Mouse (Mus musculus) kidney, postnatal 0 days (tissue): ENCODE data around the gene Slc4a2. TPM values are rescaled to one million over a fixed set of nuclear protein-coding genes. Genes with fewer than 3 reads are reported as not detected.

Experiments used
- ATAC-seq: fragments of 200-750 bp; cut with Nextera tagmentation; replicated peaks from 2 replicates; pipeline ENCODE4 v1.8.0; 2017; ENCODE audit warnings: low read depth, moderate number of reproducible peaks, moderate TSS enrichment, moderate library complexity; ENCODE audit not compliant: low FRiP score
- DNase-seq: peaks from one replicate; pipeline ENCODE4 v3.0.0-alpha.2; 2016; ENCODE audit warnings: low spot score
- H3K27ac ChIP-seq: fragments of 300-500 bp; sonication (generic); 2 replicates; pipeline ENCODE4 v1.5.1; 2014; ENCODE audit warnings: mild to moderate bottlenecking
- H3K27me3 ChIP-seq: fragments of 300-500 bp; sonication (generic); 2 replicates; pipeline ENCODE4 v1.6.1; 2014; ENCODE audit warnings: low read length, mixed read lengths; ENCODE audit not compliant: insufficient read depth
- H3K36me3 ChIP-seq: fragments of 300-500 bp; sonication (generic); 2 replicates; pipeline ENCODE4 v1.6.1; 2014; ENCODE audit warnings: low read length, mixed read lengths; ENCODE audit not compliant: insufficient read depth
- H3K4me1 ChIP-seq: fragments of 300-500 bp; sonication (generic); replicated peaks from 2 replicates; pipeline ENCODE4 v1.6.1; 2014; ENCODE audit warnings: antibody characterized with exemption, low read length, mixed read lengths; ENCODE audit not compliant: insufficient read depth
- H3K4me2 ChIP-seq: fragments of 300-500 bp; sonication (generic); 2 replicates; pipeline ENCODE4 v1.6.1; 2014; ENCODE audit warnings: mild to moderate bottlenecking, low read length, moderate library complexity, mixed read lengths
- H3K4me3 ChIP-seq: fragments of 300-500 bp; sonication (generic); replicated peaks from 2 replicates; pipeline ENCODE4 v1.5.1; 2014; ENCODE audit warnings: low read depth, low read length
- H3K9ac ChIP-seq: fragments of 300-500 bp; sonication (generic); 2 replicates; pipeline ENCODE4 v1.6.1; 2014; ENCODE audit warnings: low read depth, low read length
- H3K9me3 ChIP-seq: fragments of 300-500 bp; sonication (generic); replicated peaks from 2 replicates; pipeline ENCODE4 v1.6.1; 2016; ENCODE audit warnings: low read length, inconsistent platforms, mixed read lengths
- CTCF ChIP-seq: IDR thresholded peaks from 2 replicates; pipeline ENCODE4 v1.5.1; 2016; ENCODE audit warnings: antibody characterized with exemption, low read depth, mild to moderate bottlenecking, moderate library complexity
- WGBS: fragments of 180-500 bp; shearing (Covaris S2); extraction: QIAGEN DNeasy Blood & Tissue Kit; methylation state at CpG from one replicate; pipeline ENCODE4 v1.1.7; 2014; 5-methylcytosine and 5-hydroxymethylcytosine counted together
- polyA plus RNA-seq: library from polyadenylated mRNA; unstranded; fragments of >200 nt; fragmentation: Nextera tagmentation; extraction: Ambion mirVana; gene quantifications from 2 replicates; pipeline ENCODE4 v1.2.1, GENCODE M21; 2015

Slc4a2 gene
- polyA plus RNA-seq, 1 experiment from 2014 or later = 30.8 TPM

- Histone ChIP-seq H3K9ac (no peak within 1 kb of the TSS), H3K4me1 (peaks cover 11% of the 10 kb centered on the region), H3K4me2 (no peak within 1 kb of the TSS), H3K27me3 (no peaks in the 10 kb centered on the region), H3K4me3 (no peak within 1 kb of the TSS), H3K36me3 (0 out of 2 replicates have a peak, but pooled peaks cover 6% of the 10 kb centered on the region), H3K27ac (no peak within 1 kb of the TSS), H3K9me3 (no peaks in the 10 kb centered on the region)
- ATAC-seq (no peak; the same call in 1 of the 2 replicates), DNase-seq (peak; percentile 29)
- TF ChIP-seq CTCF = no peak
- 18% methylated on average over 11 of the region's 11 CpGs for WGBS
Measured at GRCm38 (mm10) chr5:24413042-24413693, 10.5 kb upstream of the Slc4a2 start, which contains the start of gene Asic3. Gene Asic3 (plus strand): TSS chr5:24413392.

- H3K4me2 ChIP-seq = no peak overlapping the region
- TF ChIP-seq CTCF = no peak
- 0 out of 2 replicates have a peak, but pooled peaks cover 4% of the 10 kb centered on the region for H3K36me3 ChIP-seq
- H3K9me3 ChIP-seq = no peaks in the 10 kb centered on the region
- H3K9ac ChIP-seq = no peak overlapping the region
- H3K4me3 ChIP-seq = no peak overlapping the region
- no peaks in the 10 kb centered on the region for H3K27me3 ChIP-seq
- ATAC-seq = no peak
- H3K4me1 ChIP-seq = peaks cover 11% of the 10 kb centered on the region
- 64% methylated on average over 13 of the region's 13 CpGs for WGBS
- H3K27ac ChIP-seq = no peak overlapping the region
- no peak for DNase-seq
Measured at GRCm38 (mm10) chr5:24413938-24414337, 9.7 kb upstream of the Slc4a2 start.

GRCm38 (mm10) chr5:24416222-24416736 lies 7.4 kb upstream of the Slc4a2 start:
- DNase-seq (peak; percentile 84), ATAC-seq (peak; percentile 50)
- H3K36me3 ChIP-seq = 0 out of 2 replicates have a peak, but pooled peaks cover 8% of the 10 kb centered on the region
- H3K9me3 ChIP-seq = no peaks in the 10 kb centered on the region
- H3K27ac ChIP-seq = no peak overlapping the region
- H3K9ac ChIP-seq = no peak overlapping the region
- peaks cover 11% of the 10 kb centered on the region for H3K4me1 ChIP-seq
- no peak overlapping the region for H3K4me2 ChIP-seq
- under 1% methylated on average over 21 of the region's 21 CpGs for WGBS
- H3K4me3 ChIP-seq = no peak overlapping the region
- TF ChIP-seq CTCF = peak; percentile 65
- no peaks in the 10 kb centered on the region for H3K27me3 ChIP-seq

- H3K36me3 ChIP-seq = 0 out of 2 replicates have a peak, but pooled peaks cover 9% of the 10 kb centered on the region
- 88% methylated on average over 10 of the region's 10 CpGs for WGBS
- H3K27ac ChIP-seq = no peak overlapping the region
- no peaks in the 10 kb centered on the region for H3K27me3 ChIP-seq
- no peak overlapping the region for H3K4me2 ChIP-seq
- ATAC-seq (no peak), DNase-seq (no peak)
- no peak overlapping the region for H3K9ac ChIP-seq
- no peak for TF ChIP-seq CTCF
- no peak overlapping the region for H3K4me3 ChIP-seq
- peaks cover 11% of the 10 kb centered on the region for H3K4me1 ChIP-seq
- H3K9me3 ChIP-seq = no peaks in the 10 kb centered on the region
Measured at GRCm38 (mm10) chr5:24417587-24417986, 6.0 kb upstream of the Slc4a2 start.

- ATAC-seq (no peak), DNase-seq (no peak)
- Histone ChIP-seq H3K27ac (no peak overlapping the region), H3K36me3 (0 out of 2 replicates have a peak, but pooled peaks cover 9% of the 10 kb centered on the region), H3K9me3 (no peaks in the 10 kb centered on the region), H3K4me1 (peaks cover 5% of the 10 kb centered on the region), H3K4me3 (no peak overlapping the region), H3K9ac (no peak overlapping the region), H3K27me3 (no peaks in the 10 kb centered on the region), H3K4me2 (no peak overlapping the region)
- TF ChIP-seq CTCF = no peak
- WGBS = 92% methylated on average over 9 of the region's 9 CpGs
Measured at GRCm38 (mm10) chr5:24420381-24420780, 3.3 kb upstream of the Slc4a2 start.

GRCm38 (mm10) chr5:24424004-24424781 lies 556 bp downstream of the Slc4a2 start:
- Histone ChIP-seq H3K27me3 (no peaks in the 10 kb centered on the region), H3K9ac (peak overlapping the region; percentile 71), H3K4me2 (peak overlapping the region; percentile 69), H3K4me1 (peaks cover 30% of the 10 kb centered on the region), H3K9me3 (no peaks in the 10 kb centered on the region), H3K4me3 (peak overlapping the region; percentile 62), H3K36me3 (0 out of 2 replicates have a peak, but pooled peaks cover 6% of the 10 kb centered on the region), H3K27ac (peak overlapping the region; percentile 95)
- TF ChIP-seq CTCF = no peak
- peak; percentile 19 for ATAC-seq
- DNase-seq = peak; percentile 29
- WGBS = 7% methylated on average over 21 of the region's 21 CpGs
